Mouse (Mus musculus) ES-Bruce4 (cell line): ENCODE measurements at regions not wholly inside any gene's neighbourhood (a gene's known extent, or its start where the extent isn't known, plus 50 kb on each side); places are given as distances from the start of the nearest gene placed in this dataset.

Experiments used
- H3K27ac ChIP-seq: 2 replicates; pipeline ENCODE4 v1.5.1; 2012; ENCODE audit warnings: low read length, inconsistent platforms; ENCODE audit not compliant: insufficient read depth
- H3K27me3 ChIP-seq: 2 replicates; pipeline ENCODE4 v1.6.1; 2012; ENCODE audit warnings: mild to moderate bottlenecking, low read length, inconsistent platforms; ENCODE audit not compliant: control insufficient read depth, poor library complexity, insufficient read depth, severe bottlenecking
- H3K36me3 ChIP-seq: 2 replicates; pipeline ENCODE4 v1.6.1; 2012; ENCODE audit warnings: inconsistent platforms, mild to moderate bottlenecking, low read length, moderate library complexity; ENCODE audit not compliant: control insufficient read depth, poor library complexity, insufficient read depth, severe bottlenecking
- H3K4me1 ChIP-seq: one replicate; pipeline ENCODE4 v1.8.1; 2011; ENCODE audit warnings: low read length; ENCODE audit not compliant: control insufficient read depth, insufficient read depth
- H3K4me3 ChIP-seq: 2 replicates; pipeline ENCODE4 v1.5.1; 2011; ENCODE audit warnings: low read depth, mild to moderate bottlenecking, low read length
- H3K9ac ChIP-seq: 2 replicates; pipeline ENCODE4 v1.6.1; 2012; ENCODE audit warnings: low read depth, mild to moderate bottlenecking, inconsistent platforms; ENCODE audit not compliant: poor library complexity, severe bottlenecking
- H3K9me3 ChIP-seq: replicated peaks from 2 replicates; pipeline ENCODE4 v1.6.1; 2012; ENCODE audit warnings: mild to moderate bottlenecking, low read length, inconsistent platforms; ENCODE audit not compliant: control insufficient read depth, poor library complexity, insufficient read depth, severe bottlenecking
- CTCF ChIP-seq: IDR thresholded peaks from one replicate; pipeline ENCODE4 v1.8.1; 2011; ENCODE audit warnings: low read depth, low read length
- EP300 ChIP-seq: IDR thresholded peaks from 2 replicates; pipeline ENCODE4 v1.6.1; 2011; ENCODE audit warnings: low read depth, low read length; ENCODE audit not compliant: insufficient read depth
- POLR2A ChIP-seq: IDR thresholded peaks from one replicate; pipeline ENCODE4 v1.8.1; 2011; ENCODE audit warnings: low read length; ENCODE audit not compliant: insufficient read depth

DNA sequence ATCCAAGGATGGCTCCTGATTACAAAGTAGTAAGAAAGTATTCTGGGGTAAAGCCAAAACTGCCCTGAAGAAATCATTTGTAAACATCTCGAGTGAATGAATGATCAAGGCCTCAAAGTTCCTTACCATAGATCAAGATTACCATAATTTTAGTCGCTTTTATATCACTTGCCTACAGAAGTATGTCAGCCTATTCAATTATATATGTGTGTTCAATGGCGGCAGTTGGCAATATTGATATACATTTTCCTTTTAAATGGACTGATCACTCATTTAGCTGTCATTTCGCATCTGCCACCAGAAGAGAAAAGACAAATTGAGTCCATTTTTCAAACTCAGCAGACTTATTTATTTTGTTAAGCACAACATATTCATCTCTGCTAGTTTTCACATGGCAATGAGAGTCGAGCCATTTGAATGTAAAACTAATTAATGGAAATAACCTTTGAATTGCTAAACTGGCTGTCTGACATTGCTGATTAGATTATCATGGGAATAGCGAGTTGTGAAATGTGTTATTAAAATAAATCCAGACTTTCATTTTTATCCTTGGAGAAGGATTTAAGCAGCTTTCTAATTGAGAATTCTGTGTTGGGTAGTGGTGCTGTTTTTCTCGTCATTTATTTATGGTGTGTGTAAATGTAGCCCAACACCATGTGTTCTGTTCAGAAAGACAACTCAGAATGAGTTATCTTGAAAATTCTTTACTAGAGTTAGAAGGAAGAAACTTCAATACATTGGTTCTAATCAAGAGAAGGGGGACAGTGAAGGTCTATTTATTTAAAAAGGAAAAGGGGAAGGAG is 350.6 kb upstream of the Clec14a start:
- H3K27ac ChIP-seq = no peak overlapping the region
- H3K9me3 ChIP-seq = no peaks in the 10 kb centered on the region
- H3K4me3 ChIP-seq = no peak overlapping the region
- no peaks in the 10 kb centered on the region for H3K4me1 ChIP-seq
- H3K27me3 ChIP-seq = no peaks in the 10 kb centered on the region
- H3K9ac ChIP-seq = no peak overlapping the region
- TF ChIP-seq EP300 (no peak), POLR2A (no peak), CTCF (no peak)
- H3K36me3 ChIP-seq = no peaks in the 10 kb centered on the region

DNA sequence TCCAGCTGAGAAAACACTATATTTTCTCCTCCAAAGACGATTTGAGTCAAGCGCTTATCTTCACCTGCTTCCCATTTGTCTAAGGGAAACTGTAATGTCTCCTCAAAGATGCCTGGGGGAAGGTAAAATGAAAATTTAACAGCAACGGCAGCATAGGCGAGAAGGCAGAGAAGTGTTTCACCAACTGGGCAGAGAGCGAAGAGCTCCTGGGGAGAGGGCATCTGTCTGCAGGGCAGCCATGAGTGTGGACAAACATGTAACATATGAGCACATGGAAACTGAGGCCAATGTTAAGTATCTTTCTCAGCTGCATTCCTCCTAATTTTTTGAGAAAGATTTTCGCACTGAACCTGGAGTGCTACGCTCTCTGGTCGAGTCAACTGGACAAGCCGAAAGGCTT is 325.7 kb upstream of the Clec14a start:
- no peak for TF ChIP-seq EP300
- TF ChIP-seq POLR2A = no peak
- no peak for TF ChIP-seq CTCF

GRCm38 (mm10) chr12:58591480-58591829 is 322.4 kb upstream of the Clec14a start:
- no peaks in the 10 kb centered on the region for H3K27me3 ChIP-seq
- TF ChIP-seq EP300 (no peak), CTCF (no peak), POLR2A (no peak)
- no peak overlapping the region for H3K9ac ChIP-seq
- H3K9me3 ChIP-seq = no peaks in the 10 kb centered on the region
- H3K27ac ChIP-seq = no peak overlapping the region
- H3K36me3 ChIP-seq = no peaks in the 10 kb centered on the region
- H3K4me1 ChIP-seq = no peaks in the 10 kb centered on the region
- H3K4me3 ChIP-seq = no peak overlapping the region

More for the DNA sequence above, 325.7 kb upstream of the Clec14a start:
- H3K4me1 ChIP-seq = no peaks in the 10 kb centered on the region
- no peak overlapping the region for H3K27ac ChIP-seq
- no peak overlapping the region for H3K9ac ChIP-seq
- no peak overlapping the region for H3K4me3 ChIP-seq
- H3K9me3 ChIP-seq = no peaks in the 10 kb centered on the region
- H3K27me3 ChIP-seq = no peaks in the 10 kb centered on the region
- H3K36me3 ChIP-seq = no peaks in the 10 kb centered on the region

- H3K9ac ChIP-seq = no peak overlapping the region
- no peaks in the 10 kb centered on the region for H3K27me3 ChIP-seq
Observed at GRCm38 (mm10) chr12:58590547-58591479, 321.7 kb upstream of the Clec14a start.

DNA sequence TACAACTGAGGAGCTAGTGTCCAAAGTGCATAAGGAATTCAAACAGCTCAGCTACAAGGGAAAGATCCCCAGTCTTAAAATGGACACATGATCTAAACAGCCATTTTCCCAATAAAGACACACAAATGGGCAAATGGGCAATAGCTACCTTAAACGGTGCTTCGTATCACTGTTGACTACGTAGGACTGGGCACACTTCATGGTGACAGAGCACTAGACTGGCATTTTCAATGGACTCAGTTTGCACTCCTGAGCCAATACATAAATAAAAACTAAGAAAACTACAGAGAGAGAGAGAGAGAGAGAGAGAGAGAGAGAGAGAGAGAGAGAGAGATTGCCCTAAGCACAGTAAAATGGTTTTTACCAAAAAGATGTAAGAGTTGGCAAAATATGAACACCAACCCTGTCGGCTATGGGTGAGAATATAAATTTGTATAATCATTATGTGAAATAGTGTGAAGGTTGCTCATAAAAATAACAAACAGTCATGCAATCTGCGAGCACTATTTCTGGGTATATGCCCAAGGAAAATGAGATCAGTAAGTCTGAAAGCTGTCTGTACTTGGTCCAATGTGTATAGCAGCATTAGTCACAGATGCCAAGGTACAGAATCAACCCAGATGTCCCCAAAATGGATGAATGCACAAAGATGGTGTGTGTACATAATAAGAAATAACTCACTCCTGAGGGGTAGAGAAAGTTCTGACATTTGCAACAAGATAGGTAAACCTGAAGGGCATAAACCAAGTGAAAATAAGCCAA is 312.9 kb upstream of the Clec14a start:
- H3K27ac ChIP-seq = no peak overlapping the region
- no peaks in the 10 kb centered on the region for H3K9me3 ChIP-seq
- no peaks in the 10 kb centered on the region for H3K36me3 ChIP-seq
- no peak overlapping the region for H3K4me3 ChIP-seq
- TF ChIP-seq POLR2A = no peak
- TF ChIP-seq CTCF = no peak
- TF ChIP-seq EP300 = no peak
- H3K27me3 ChIP-seq = no peaks in the 10 kb centered on the region
- no peak overlapping the region for H3K9ac ChIP-seq
- H3K4me1 ChIP-seq = no peaks in the 10 kb centered on the region

More at GRCm38 (mm10) chr12:58590547-58591479, 321.7 kb upstream of the Clec14a start:
- Histone ChIP-seq H3K9me3 (no peaks in the 10 kb centered on the region), H3K4me3 (no peak overlapping the region), H3K36me3 (no peaks in the 10 kb centered on the region), H3K4me1 (no peaks in the 10 kb centered on the region), H3K27ac (no peak overlapping the region)
- TF ChIP-seq CTCF (no peak), POLR2A (no peak), EP300 (no peak)
